Mouse (Mus musculus): ENCODE results near the gene Cib4. TPM values are rescaled to one million over a fixed set of nuclear protein-coding genes. Genes with fewer than 3 reads are reported as not detected.

Cib4 gene
- polyA plus RNA-seq, 1 experiment, result not detected

GRCm38 (mm10) chr5:30556284-30556683 is 10.6 kb upstream of the Cib4 start:
- H3K27ac ChIP-seq (ENCODE audit: control insufficient read depth, insufficient read depth, low read length), result no peak overlapping the region
- no peaks in the 10 kb centered on the region for H3K4me1 ChIP-seq (replicated peaks; ENCODE audit: control insufficient read depth, insufficient read depth, low read length)
- WGBS, result 95% methylated on average over 3 of the region's 3 CpGs
- no peak for TF ChIP-seq CTCF (IDR thresholded peaks at IDR 0.05; ENCODE audit: borderline replicate concordance, control insufficient read depth, extremely low read depth, insufficient read depth, low read length, poor library complexity)
- TF ChIP-seq POLR2A (IDR thresholded peaks at IDR 0.05; ENCODE audit: control insufficient read depth, extremely low read depth, insufficient read depth, low read length, poor library complexity), result no peak
- H3K4me3 ChIP-seq (ENCODE audit: control insufficient read depth, insufficient read depth, low read length), result no peak overlapping the region
- H3K36me3 ChIP-seq (ENCODE audit: control insufficient read depth, insufficient read depth, low read length), result no peaks in the 10 kb centered on the region
- DNase-seq, result no peak
- H3K27me3 ChIP-seq (ENCODE audit: control insufficient read depth, insufficient read depth, low read length), result no peaks in the 10 kb centered on the region

GRCm38 (mm10) chr5:30554981-30555380 is 9.3 kb upstream of the Cib4 start:
- no peaks in the 10 kb centered on the region for H3K4me1 ChIP-seq (replicated peaks; ENCODE audit: control insufficient read depth, insufficient read depth, low read length)
- no peak for TF ChIP-seq POLR2A (IDR thresholded peaks at IDR 0.05; ENCODE audit: control insufficient read depth, extremely low read depth, insufficient read depth, low read length, poor library complexity)
- no peak for TF ChIP-seq CTCF (IDR thresholded peaks at IDR 0.05; ENCODE audit: borderline replicate concordance, control insufficient read depth, extremely low read depth, insufficient read depth, low read length, poor library complexity)
- H3K27ac ChIP-seq (ENCODE audit: control insufficient read depth, insufficient read depth, low read length), result no peak overlapping the region
- no peak overlapping the region for H3K4me3 ChIP-seq (ENCODE audit: control insufficient read depth, insufficient read depth, low read length)
- DNase-seq, result no peak
- H3K36me3 ChIP-seq (ENCODE audit: control insufficient read depth, insufficient read depth, low read length), result no peaks in the 10 kb centered on the region
- no peaks in the 10 kb centered on the region for H3K27me3 ChIP-seq (ENCODE audit: control insufficient read depth, insufficient read depth, low read length)
- WGBS, result 77% methylated on average over 8 of the region's 8 CpGs

- 92% methylated on average over 13 of the region's 13 CpGs for WGBS
Measured at GRCm38 (mm10) chr5:30553936-30554335, 8.3 kb upstream of the Cib4 start.

GRCm38 (mm10) chr5:30552006-30552405 is 6.4 kb upstream of the Cib4 start:
- no peak for DNase-seq
- Histone ChIP-seq H3K27ac (ENCODE audit: control insufficient read depth, insufficient read depth, low read length) (no peak overlapping the region), H3K36me3 (ENCODE audit: control insufficient read depth, insufficient read depth, low read length) (no peaks in the 10 kb centered on the region), H3K4me3 (ENCODE audit: control insufficient read depth, insufficient read depth, low read length) (no peak overlapping the region), H3K4me1 (replicated peaks; ENCODE audit: control insufficient read depth, insufficient read depth, low read length) (no peaks in the 10 kb centered on the region), H3K27me3 (ENCODE audit: control insufficient read depth, insufficient read depth, low read length) (no peaks in the 10 kb centered on the region)
- TF ChIP-seq CTCF (IDR thresholded peaks at IDR 0.05; ENCODE audit: borderline replicate concordance, control insufficient read depth, extremely low read depth, insufficient read depth, low read length, poor library complexity), result no peak
- TF ChIP-seq POLR2A (IDR thresholded peaks at IDR 0.05; ENCODE audit: control insufficient read depth, extremely low read depth, insufficient read depth, low read length, poor library complexity), result no peak
- WGBS, result 90% methylated on average over 6 of the region's 6 CpGs

More at GRCm38 (mm10) chr5:30553936-30554335, 8.3 kb upstream of the Cib4 start:
- no peak for TF ChIP-seq CTCF (IDR thresholded peaks at IDR 0.05; ENCODE audit: borderline replicate concordance, control insufficient read depth, extremely low read depth, insufficient read depth, low read length, poor library complexity)
- no peak for TF ChIP-seq POLR2A (IDR thresholded peaks at IDR 0.05; ENCODE audit: control insufficient read depth, extremely low read depth, insufficient read depth, low read length, poor library complexity)
- DNase-seq, result no peak
- no peaks in the 10 kb centered on the region for H3K36me3 ChIP-seq (ENCODE audit: control insufficient read depth, insufficient read depth, low read length)
- no peak overlapping the region for H3K27ac ChIP-seq (ENCODE audit: control insufficient read depth, insufficient read depth, low read length)
- no peak overlapping the region for H3K4me3 ChIP-seq (ENCODE audit: control insufficient read depth, insufficient read depth, low read length)
- no peaks in the 10 kb centered on the region for H3K27me3 ChIP-seq (ENCODE audit: control insufficient read depth, insufficient read depth, low read length)
- no peaks in the 10 kb centered on the region for H3K4me1 ChIP-seq (replicated peaks; ENCODE audit: control insufficient read depth, insufficient read depth, low read length)

- no peak overlapping the region for H3K27ac ChIP-seq (ENCODE audit: control insufficient read depth, insufficient read depth, low read length)
- no peak overlapping the region for H3K4me3 ChIP-seq (ENCODE audit: control insufficient read depth, insufficient read depth, low read length)
- no peaks in the 10 kb centered on the region for H3K27me3 ChIP-seq (ENCODE audit: control insufficient read depth, insufficient read depth, low read length)
- 91% methylated on average over 8 of the region's 8 CpGs for WGBS
- H3K4me1 ChIP-seq (replicated peaks; ENCODE audit: control insufficient read depth, insufficient read depth, low read length), result no peaks in the 10 kb centered on the region
- TF ChIP-seq POLR2A (IDR thresholded peaks at IDR 0.05; ENCODE audit: control insufficient read depth, extremely low read depth, insufficient read depth, low read length, poor library complexity), result no peak
- DNase-seq, result no peak
- no peaks in the 10 kb centered on the region for H3K36me3 ChIP-seq (ENCODE audit: control insufficient read depth, insufficient read depth, low read length)
Measured at GRCm38 (mm10) chr5:30551022-30551638, 5.5 kb upstream of the Cib4 start.

- H3K27me3 ChIP-seq (ENCODE audit: control insufficient read depth, insufficient read depth, low read length), result no peaks in the 10 kb centered on the region
- no peak for TF ChIP-seq CTCF (IDR thresholded peaks at IDR 0.05; ENCODE audit: borderline replicate concordance, control insufficient read depth, extremely low read depth, insufficient read depth, low read length, poor library complexity)
- TF ChIP-seq POLR2A (IDR thresholded peaks at IDR 0.05; ENCODE audit: control insufficient read depth, extremely low read depth, insufficient read depth, low read length, poor library complexity), result no peak
- H3K27ac ChIP-seq (ENCODE audit: control insufficient read depth, insufficient read depth, low read length), result no peak overlapping the region
- no peaks in the 10 kb centered on the region for H3K36me3 ChIP-seq (ENCODE audit: control insufficient read depth, insufficient read depth, low read length)
- H3K4me1 ChIP-seq (replicated peaks; ENCODE audit: control insufficient read depth, insufficient read depth, low read length), result no peaks in the 10 kb centered on the region
- H3K4me3 ChIP-seq (ENCODE audit: control insufficient read depth, insufficient read depth, low read length), result no peak overlapping the region
- no peak for DNase-seq
- WGBS, result 72% methylated on average over 9 of the region's 9 CpGs
Measured at GRCm38 (mm10) chr5:30550334-30551021, 4.8 kb upstream of the Cib4 start.

Data from thymus, adult 2 months (tissue).